Mouse (Mus musculus) embryonic facial prominence, embryonic 15.5 days (tissue): ENCODE results near the gene Slc5a10. TPM values are rescaled to one million over a fixed set of nuclear protein-coding genes. Genes with fewer than 3 reads are reported as not detected.

Source experiments
- ATAC-seq: fragments of 200-750 bp; cut with Nextera tagmentation; 2 replicates; pipeline ENCODE4 v1.8.0; 2017; ENCODE audit warnings: low read depth, moderate TSS enrichment; ENCODE audit not compliant: insufficient number of reproducible peaks, low FRiP score, low TSS enrichment
- H3K27ac ChIP-seq: fragments of 300-500 bp; sonication (generic); replicated peaks from 2 replicates; pipeline ENCODE4 v1.5.1; 2015; ENCODE audit warnings: mild to moderate bottlenecking, inconsistent platforms
- H3K27me3 ChIP-seq: fragments of 300-500 bp; sonication (generic); 2 replicates; pipeline ENCODE4 v1.6.1; 2015; ENCODE audit warnings: inconsistent platforms
- H3K36me3 ChIP-seq: fragments of 300-500 bp; sonication (generic); 2 replicates; pipeline ENCODE4 v1.6.1; 2015; ENCODE audit warnings: mild to moderate bottlenecking, inconsistent platforms
- H3K4me1 ChIP-seq: fragments of 300-500 bp; sonication (generic); 2 replicates; pipeline ENCODE4 v1.6.1; 2015; ENCODE audit warnings: inconsistent platforms
- H3K4me2 ChIP-seq: fragments of 300-500 bp; sonication (generic); replicated peaks from 2 replicates; pipeline ENCODE4 v1.6.1; 2015; ENCODE audit warnings: mild to moderate bottlenecking, inconsistent platforms
- H3K4me3 ChIP-seq: fragments of 300-500 bp; sonication (generic); replicated peaks from 2 replicates; pipeline ENCODE4 v1.5.1; 2015; ENCODE audit warnings: mild to moderate bottlenecking, inconsistent platforms
- H3K9ac ChIP-seq: fragments of 300-500 bp; sonication (generic); 2 replicates; pipeline ENCODE4 v1.6.1; 2015; ENCODE audit warnings: inconsistent platforms
- H3K9me3 ChIP-seq: fragments of 300-500 bp; sonication (generic); replicated peaks from 2 replicates; pipeline ENCODE4 v1.6.1; 2016; ENCODE audit warnings: inconsistent platforms
- WGBS: fragments of 180-500 bp; shearing (Covaris S2); methylation state at CpG from one replicate; pipeline ENCODE4 v1.1.7; 2015; 5-methylcytosine and 5-hydroxymethylcytosine counted together
- polyA plus RNA-seq: library from polyadenylated mRNA; unstranded; fragments of >200 nt; fragmentation: Nextera tagmentation; extraction: Ambion mirVana; gene quantifications from 2 replicates; pipeline ENCODE4 v1.2.1, GENCODE M21; 2015

Gene Slc5a10
- polyA plus RNA-seq, 1 experiment from 2014 or later, result 0.15 TPM

DNA sequence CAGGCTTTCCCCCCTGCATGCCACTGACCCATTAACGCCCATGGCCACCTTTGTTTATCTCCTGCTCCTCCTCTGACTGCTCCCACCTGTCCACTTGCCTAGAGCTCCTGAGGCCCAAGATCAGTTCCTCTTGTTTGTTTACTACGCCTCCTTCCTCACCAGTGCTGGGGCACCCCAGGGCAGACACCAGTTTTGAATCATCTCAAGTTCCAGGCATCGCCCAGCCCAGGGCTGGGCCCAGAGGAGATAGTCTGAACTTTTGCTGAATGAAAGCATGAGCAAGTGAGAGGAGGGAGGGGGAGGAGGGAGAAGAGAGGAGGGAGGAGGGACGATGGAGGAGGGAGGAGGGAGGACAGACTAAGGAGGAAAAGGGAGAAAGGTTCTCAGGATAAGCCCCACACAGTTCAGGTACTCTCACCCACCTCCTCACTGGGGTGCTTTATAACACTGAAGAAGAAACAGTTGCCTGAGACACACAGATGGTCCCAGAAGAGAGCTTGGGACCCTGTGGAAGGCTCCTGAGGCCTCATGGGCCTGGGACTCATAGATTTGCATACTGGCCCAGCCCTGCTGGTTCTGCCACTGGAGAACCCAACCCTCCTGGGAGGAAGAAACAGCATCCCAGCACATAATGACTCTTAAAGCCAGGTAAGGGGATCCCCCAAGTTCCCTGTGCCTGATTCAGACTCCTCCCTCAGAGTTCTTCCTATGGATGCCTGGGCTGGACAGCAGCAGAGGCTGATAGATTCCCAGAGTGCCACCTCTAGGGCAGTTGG, 41.3 kb downstream of the Slc5a10 start:
- no peak overlapping the region for H3K9ac ChIP-seq
- H3K27ac ChIP-seq, result no peak overlapping the region
- H3K9me3 ChIP-seq, result no peaks in the 10 kb centered on the region
- 50% methylated on average over 4 of the region's 4 CpGs for WGBS
- no peak overlapping the region for H3K4me2 ChIP-seq
- H3K27me3 ChIP-seq, result peaks cover 19% of the 10 kb centered on the region
- no peak overlapping the region for H3K4me3 ChIP-seq
- H3K4me1 ChIP-seq, result peaks cover 42% of the 10 kb centered on the region
- no peak for ATAC-seq
- no peaks in the 10 kb centered on the region for H3K36me3 ChIP-seq

DNA sequence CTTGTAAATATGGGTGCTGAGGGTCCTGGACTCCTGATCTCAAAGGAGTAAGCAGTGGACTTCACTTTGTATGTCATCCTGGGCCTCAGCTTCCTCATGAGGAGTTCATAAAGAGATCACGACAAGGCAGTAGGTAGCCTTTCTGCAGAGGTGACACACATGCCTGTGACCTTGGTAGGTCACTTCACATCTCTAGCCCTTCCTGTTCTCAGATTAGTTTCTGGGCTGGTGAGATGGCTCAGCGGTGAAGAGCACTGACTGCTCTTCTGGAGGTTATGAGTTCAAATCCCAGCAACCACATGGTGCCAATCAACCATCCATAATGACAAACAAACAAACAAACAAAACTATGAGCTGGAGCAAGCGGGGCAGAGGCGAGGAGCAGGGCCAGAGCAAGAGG, 42.9 kb downstream of the Slc5a10 start:
- Histone ChIP-seq H3K4me1 (peaks cover 36% of the 10 kb centered on the region), H3K4me3 (no peak overlapping the region), H3K4me2 (no peak overlapping the region), H3K9me3 (no peaks in the 10 kb centered on the region), H3K27ac (no peak overlapping the region), H3K9ac (no peak overlapping the region), H3K27me3 (peaks cover 3% of the 10 kb centered on the region; the same call in 1 of the 2 replicates), H3K36me3 (no peaks in the 10 kb centered on the region)
- ATAC-seq, result no peak
- WGBS, result 84% methylated on average over 4 of the region's 4 CpGs

DNA sequence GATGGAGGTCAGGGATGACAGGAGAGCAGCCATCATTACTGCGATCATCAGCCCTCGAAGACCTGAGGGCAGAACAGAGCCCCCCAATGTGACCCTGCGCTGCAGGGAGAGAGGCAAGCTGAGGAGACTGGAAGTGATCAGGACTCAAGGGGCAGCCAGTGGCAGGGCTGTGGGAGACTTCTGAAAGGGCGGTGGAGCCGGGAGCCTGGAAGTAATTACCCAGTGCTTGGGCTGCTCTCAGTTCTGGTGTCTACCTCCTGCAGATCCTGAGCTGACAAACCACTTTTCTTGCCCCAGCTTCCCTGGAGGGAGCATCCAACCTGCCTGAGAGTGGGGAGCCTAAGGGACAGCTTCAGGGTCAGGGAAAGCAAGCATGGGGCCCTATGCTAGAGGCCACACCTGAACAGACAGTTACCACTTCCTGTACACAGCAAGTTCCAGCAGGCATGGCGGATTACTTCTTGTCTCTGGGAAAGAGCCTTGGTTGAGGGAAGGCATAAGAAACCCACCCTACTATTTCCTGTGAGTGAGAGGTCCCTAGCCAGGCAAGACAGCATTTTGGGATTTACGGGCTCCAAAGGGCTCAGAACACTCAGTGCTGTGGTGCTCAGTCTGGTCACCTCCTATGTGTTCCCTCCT, 44.3 kb downstream of the Slc5a10 start:
- 37% methylated on average over 7 of the region's 7 CpGs for WGBS
- Histone ChIP-seq H3K27ac (peak overlapping the region; percentile 58), H3K4me2 (no peak overlapping the region)

GRCm38 (mm10) chr11:61675332-61675731, 45.3 kb downstream of the Slc5a10 start:
- Histone ChIP-seq H3K27me3 (peaks cover 3% of the 10 kb centered on the region; the same call in 1 of the 2 replicates), H3K4me3 (no peak overlapping the region), H3K9me3 (no peaks in the 10 kb centered on the region), H3K4me2 (no peak overlapping the region), H3K4me1 (peaks cover 36% of the 10 kb centered on the region), H3K9ac (no peak overlapping the region), H3K27ac (peak overlapping the region; percentile 58), H3K36me3 (no peaks in the 10 kb centered on the region)
- no peak for ATAC-seq
- 40% methylated on average over 2 of the region's 2 CpGs for WGBS

More for the DNA sequence above, 44.3 kb downstream of the Slc5a10 start:
- Histone ChIP-seq H3K27me3 (peaks cover 3% of the 10 kb centered on the region; the same call in 1 of the 2 replicates), H3K4me3 (no peak overlapping the region), H3K9ac (no peak overlapping the region), H3K9me3 (no peaks in the 10 kb centered on the region), H3K4me1 (peaks cover 36% of the 10 kb centered on the region), H3K36me3 (no peaks in the 10 kb centered on the region)
- no peak for ATAC-seq

GRCm38 (mm10) chr11:61674839-61675159, 45.8 kb downstream of the Slc5a10 start:
- H3K4me2 ChIP-seq, result no peak overlapping the region
- H3K9me3 ChIP-seq, result no peaks in the 10 kb centered on the region
- ATAC-seq, result peak; percentile 27; the same call in 1 of the 2 replicates
- H3K36me3 ChIP-seq, result no peaks in the 10 kb centered on the region
- 8% methylated on average over 8 of the region's 8 CpGs for WGBS
- H3K27ac ChIP-seq, result peak overlapping the region; percentile 58; the same call in 1 of the 2 replicates
- peaks cover 36% of the 10 kb centered on the region for H3K4me1 ChIP-seq
- H3K4me3 ChIP-seq, result no peak overlapping the region
- peaks cover 3% of the 10 kb centered on the region; the same call in 1 of the 2 replicates for H3K27me3 ChIP-seq
- H3K9ac ChIP-seq, result no peak overlapping the region

- Histone ChIP-seq H3K9ac (no peak overlapping the region), H3K27ac (0 out of 2 replicates have a peak overlapping the region, but pooled peaks have one; percentile 11), H3K4me2 (no peak overlapping the region), H3K4me3 (no peak overlapping the region), H3K36me3 (no peaks in the 10 kb centered on the region), H3K9me3 (no peaks in the 10 kb centered on the region), H3K4me1 (peaks cover 36% of the 10 kb centered on the region), H3K27me3 (peaks cover 3% of the 10 kb centered on the region; the same call in 1 of the 2 replicates)
- ATAC-seq, result peak; percentile 18; the same call in 1 of the 2 replicates
- WGBS, result 28% methylated on average over 19 of the region's 19 CpGs
These were observed 46.3 kb downstream of the Slc5a10 start for GRCm38 (mm10) chr11:61674151-61674838.

DNA sequence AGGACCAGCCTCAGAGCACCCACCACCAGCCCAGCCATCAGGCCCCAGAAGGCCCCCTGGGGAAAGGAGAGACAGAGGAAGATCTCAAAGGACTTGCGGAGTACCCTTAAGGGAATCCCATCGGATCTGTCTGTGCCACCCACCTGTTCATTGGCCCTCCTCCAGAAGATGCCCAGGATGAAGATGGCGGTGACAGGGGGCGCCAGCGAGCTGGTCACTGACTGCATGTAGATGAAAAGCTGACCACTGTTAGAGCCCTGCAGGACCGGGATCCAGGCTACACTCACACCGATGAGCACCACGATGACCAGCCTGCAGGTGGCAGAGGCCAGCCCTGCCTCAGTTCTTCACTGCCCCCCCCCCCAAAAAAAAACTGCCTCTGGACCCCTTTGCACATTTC, 46.9 kb downstream of the Slc5a10 start:
- Histone ChIP-seq H3K36me3 (no peaks in the 10 kb centered on the region), H3K4me2 (no peak overlapping the region), H3K9ac (no peak overlapping the region), H3K4me1 (peaks cover 34% of the 10 kb centered on the region), H3K27ac (0 out of 2 replicates have a peak overlapping the region, but pooled peaks have one; percentile 11), H3K4me3 (no peak overlapping the region), H3K27me3 (peaks cover 3% of the 10 kb centered on the region; the same call in 1 of the 2 replicates), H3K9me3 (no peaks in the 10 kb centered on the region)
- ATAC-seq, result no peak
- 37% methylated on average over 8 of the region's 8 CpGs for WGBS

GRCm38 (mm10) chr11:61671781-61672383, 48.7 kb downstream of the Slc5a10 start:
- H3K27me3 ChIP-seq, result no peaks in the 10 kb centered on the region
- ATAC-seq, result no peak
- no peak overlapping the region for H3K4me2 ChIP-seq
- no peak overlapping the region for H3K27ac ChIP-seq
- no peaks in the 10 kb centered on the region for H3K36me3 ChIP-seq
- WGBS, result 65% methylated on average over 19 of the region's 19 CpGs
- H3K9me3 ChIP-seq, result no peaks in the 10 kb centered on the region
- H3K9ac ChIP-seq, result no peak overlapping the region
- H3K4me1 ChIP-seq, result peaks cover 35% of the 10 kb centered on the region
- H3K4me3 ChIP-seq, result no peak overlapping the region

GRCm38 (mm10) chr11:61669492-61670490, 50.8 kb downstream of the Slc5a10 start:
- 68% methylated on average over 14 of the region's 14 CpGs for WGBS
- Histone ChIP-seq H3K4me2 (no peak overlapping the region), H3K36me3 (no peaks in the 10 kb centered on the region), H3K4me1 (peaks cover 15% of the 10 kb centered on the region), H3K9ac (no peak overlapping the region), H3K27me3 (no peaks in the 10 kb centered on the region), H3K27ac (no peak overlapping the region), H3K9me3 (no peaks in the 10 kb centered on the region), H3K4me3 (no peak overlapping the region)
- ATAC-seq, result no peak

GRCm38 (mm10) chr11:61667782-61668181, 52.8 kb downstream of the Slc5a10 start:
- Histone ChIP-seq H3K27ac (no peak overlapping the region), H3K27me3 (no peaks in the 10 kb centered on the region), H3K9me3 (no peaks in the 10 kb centered on the region), H3K4me1 (peaks cover 10% of the 10 kb centered on the region; the same call in 1 of the 2 replicates), H3K4me3 (no peak overlapping the region), H3K36me3 (no peaks in the 10 kb centered on the region), H3K9ac (no peak overlapping the region), H3K4me2 (no peak overlapping the region)
- no peak for ATAC-seq
- WGBS, result 58% methylated on average over 5 of the region's 5 CpGs
